Mouse (Mus musculus): ENCODE data around the gene Pik3ip1.

DNA sequence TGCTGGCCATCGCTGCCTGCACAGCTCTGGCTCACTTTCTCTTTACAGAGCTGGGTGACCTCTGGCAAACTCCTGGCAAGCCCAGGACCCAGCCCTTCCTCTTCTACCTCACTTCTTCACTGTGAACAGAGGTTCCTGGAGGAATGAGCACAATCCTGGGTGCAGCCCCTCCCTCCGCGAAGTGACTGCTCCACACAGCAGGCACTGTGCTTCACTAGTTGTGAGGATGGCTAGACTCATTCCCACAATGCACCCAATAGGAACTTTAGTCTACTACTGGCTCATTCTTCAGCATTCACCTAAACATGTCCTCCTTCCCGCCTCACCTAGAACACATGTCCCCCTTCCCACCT, 19.1 kb downstream of the Pik3ip1 start:
- TF ChIP-seq USF1 (IDR thresholded peaks at IDR 0.05; ENCODE audit: low read depth): no peak
- TF ChIP-seq CEBPB (IDR thresholded peaks at IDR 0.05; ENCODE audit: insufficient read depth, poor library complexity, severe bottlenecking): no peak
- TF ChIP-seq MAX (IDR thresholded peaks at IDR 0.05; ENCODE audit: low read depth): no peak
- no peak for TF ChIP-seq POLR2A (IDR thresholded peaks at IDR 0.05; ENCODE audit: insufficient read length, low read depth)
- no peak for TF ChIP-seq MYOD1 (IDR thresholded peaks at IDR 0.05; ENCODE audit: control insufficient read depth in 1 of 3, insufficient read length in 2 of 3, low read depth in 2 of 3)
- TF ChIP-seq E2F4 (IDR thresholded peaks at IDR 0.05; ENCODE audit: insufficient read depth): no peak

Data from myocyte (in vitro differentiated cells).